Mouse (Mus musculus) olfactory bulb, adult 2 months (tissue): Measurements from ENCODE around the gene Gse1. TPM values are rescaled to one million over a fixed set of nuclear protein-coding genes. Genes with fewer than 3 reads are reported as not detected.

Experiments
- H3K27ac ChIP-seq: fragments of 200-500 bp; 2 replicates; pipeline ENCODE4 v1.5.1; 2012; ENCODE audit warnings: low read depth, low read length; ENCODE audit not compliant: insufficient read depth
- H3K4me1 ChIP-seq: fragments of 200-500 bp; 2 replicates; pipeline ENCODE4 v1.6.1; 2012; ENCODE audit warnings: low read length; ENCODE audit not compliant: control insufficient read depth, insufficient read depth
- H3K4me3 ChIP-seq: fragments of 200-500 bp; 2 replicates; pipeline ENCODE4 v1.5.1; 2012; ENCODE audit warnings: mild to moderate bottlenecking, low read depth, low read length, moderate library complexity; ENCODE audit not compliant: insufficient read depth
- CTCF ChIP-seq: fragments of 200-500 bp; IDR thresholded peaks from 2 replicates; pipeline ENCODE4 v1.5.1; 2012; ENCODE audit warnings: low read depth, mild to moderate bottlenecking, low read length, moderate library complexity; ENCODE audit not compliant: insufficient read depth
- POLR2A ChIP-seq: fragments of 200-500 bp; IDR thresholded peaks from 2 replicates; pipeline ENCODE4 v1.6.1; 2012; ENCODE audit warnings: mild to moderate bottlenecking, low read depth, low read length, moderate library complexity; ENCODE audit not compliant: insufficient read depth
- WGBS: fragments of 180-500 bp; shearing (Covaris S2); methylation state at CpG from one replicate; pipeline ENCODE4 v1.1.7; 2018; 5-methylcytosine and 5-hydroxymethylcytosine counted together
- polyA plus RNA-seq: library from polyadenylated mRNA; stranded (reverse); fragments of >200 nt; gene quantifications from 2 replicates; pipeline ENCODE4 v1.2.4, GENCODE M21; 2012; ENCODE audit warnings: low replicate concordance; ENCODE audit not compliant: missing spikeins, insufficient read depth, insufficient read length

Gse1 gene
- polyA plus RNA-seq, 1 experiment: 42.5 TPM

- H3K4me3 ChIP-seq: no peak overlapping the region
- 72% methylated on average over 5 of the region's 5 CpGs for WGBS
- no peak overlapping the region for H3K27ac ChIP-seq
- peaks cover 43% of the 10 kb centered on the region for H3K4me1 ChIP-seq
- no peak for TF ChIP-seq POLR2A
- no peak for TF ChIP-seq CTCF
Observed at GRCm38 (mm10) chr8:120375170-120375569, 146.9 kb downstream of the Gse1 start.

DNA sequence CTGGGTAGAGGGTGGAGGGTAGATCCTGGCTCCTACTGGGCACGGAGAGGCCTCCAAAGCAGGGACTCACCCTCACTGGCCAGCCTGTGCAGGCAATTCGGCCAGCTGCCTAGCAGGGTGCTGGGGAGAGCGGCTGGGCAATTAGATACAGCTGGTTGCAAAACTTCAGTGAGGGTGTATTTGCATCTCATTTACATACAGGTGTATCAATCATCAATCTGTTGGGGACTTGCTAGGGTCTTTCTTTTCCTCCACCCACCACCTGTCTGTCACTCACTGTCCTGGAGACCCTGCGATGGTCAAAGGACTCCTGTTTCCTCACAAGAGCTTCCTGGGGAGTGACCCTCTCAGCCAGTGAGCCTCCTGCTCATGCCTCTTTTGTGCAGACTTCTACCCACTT, 148.0 kb downstream of the Gse1 start:
- Histone ChIP-seq H3K4me1 (peaks cover 43% of the 10 kb centered on the region), H3K4me3 (no peak overlapping the region), H3K27ac (no peak overlapping the region)
- TF ChIP-seq CTCF (no peak), POLR2A (no peak)
- 76% methylated on average over 4 of the region's 4 CpGs for WGBS

GRCm38 (mm10) chr8:120376847-120377802, 148.9 kb downstream of the Gse1 start:
- H3K4me3 ChIP-seq: no peak overlapping the region
- TF ChIP-seq CTCF (no peak), POLR2A (no peak)
- WGBS: 79% methylated on average over 22 of the region's 22 CpGs
- H3K27ac ChIP-seq: no peak overlapping the region
- H3K4me1 ChIP-seq: peaks cover 41% of the 10 kb centered on the region

- Histone ChIP-seq H3K4me3 (no peak overlapping the region), H3K4me1 (peaks cover 48% of the 10 kb centered on the region), H3K27ac (no peak overlapping the region)
- TF ChIP-seq POLR2A: no peak
- no peak for TF ChIP-seq CTCF
- 86% methylated on average over 7 of the region's 7 CpGs for WGBS
Observed at GRCm38 (mm10) chr8:120377803-120378189, 149.5 kb downstream of the Gse1 start.

GRCm38 (mm10) chr8:120378306-120378705, 150.1 kb downstream of the Gse1 start:
- Histone ChIP-seq H3K27ac (no peak overlapping the region), H3K4me3 (no peak overlapping the region), H3K4me1 (peaks cover 53% of the 10 kb centered on the region)
- TF ChIP-seq CTCF: no peak
- TF ChIP-seq POLR2A: no peak
- WGBS: 63% methylated on average over 16 of the region's 16 CpGs

DNA sequence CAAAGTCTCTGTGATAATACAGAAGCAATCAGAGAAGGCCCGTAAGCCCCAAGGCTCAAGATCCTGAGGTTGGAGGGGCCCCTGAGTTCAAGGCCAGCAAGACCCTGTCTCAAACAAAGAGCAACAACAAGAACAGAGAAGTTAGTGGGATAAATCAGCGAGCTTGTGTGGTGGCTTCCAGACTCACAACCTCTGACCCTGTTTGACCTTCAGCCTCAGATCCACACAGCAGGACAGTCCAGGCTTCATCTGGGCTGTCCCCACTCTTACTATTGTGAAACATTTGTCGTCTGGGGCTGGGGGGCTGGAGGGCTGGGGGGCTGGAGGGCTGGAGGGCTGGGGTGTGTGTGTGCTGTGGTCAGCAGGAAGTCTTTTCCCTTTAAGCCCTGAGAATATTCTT, 150.8 kb downstream of the Gse1 start:
- 91% methylated on average over 3 of the region's 3 CpGs for WGBS
- peaks cover 57% of the 10 kb centered on the region for H3K4me1 ChIP-seq
- no peak overlapping the region for H3K27ac ChIP-seq
- no peak overlapping the region for H3K4me3 ChIP-seq
- no peak for TF ChIP-seq POLR2A
- no peak for TF ChIP-seq CTCF

DNA sequence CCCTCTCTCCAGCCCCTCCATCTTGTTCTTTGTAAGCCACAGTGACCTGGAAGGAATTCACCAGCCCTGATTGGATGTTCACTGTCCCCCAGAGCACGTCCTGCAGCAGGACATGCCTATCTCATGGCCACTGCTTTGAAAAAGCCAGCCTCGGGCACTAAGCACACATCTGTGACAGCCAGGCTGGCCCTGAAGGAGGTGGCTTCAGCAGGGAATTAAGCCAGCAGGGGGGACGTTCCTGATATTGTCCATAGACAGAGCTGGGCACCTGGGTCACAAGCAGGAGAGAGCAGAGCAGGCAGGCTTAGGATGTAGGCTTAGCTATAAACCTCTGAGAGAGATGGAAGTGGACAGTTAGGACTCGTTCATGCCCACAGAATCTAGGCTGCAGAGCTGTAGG, 153.6 kb downstream of the Gse1 start:
- H3K4me1 ChIP-seq: peaks cover 47% of the 10 kb centered on the region
- peak overlapping the region; percentile 83 for H3K27ac ChIP-seq
- TF ChIP-seq POLR2A: no peak
- no peak for TF ChIP-seq CTCF
- no peak overlapping the region for H3K4me3 ChIP-seq
- WGBS: 56% methylated on average over 4 of the region's 4 CpGs

DNA sequence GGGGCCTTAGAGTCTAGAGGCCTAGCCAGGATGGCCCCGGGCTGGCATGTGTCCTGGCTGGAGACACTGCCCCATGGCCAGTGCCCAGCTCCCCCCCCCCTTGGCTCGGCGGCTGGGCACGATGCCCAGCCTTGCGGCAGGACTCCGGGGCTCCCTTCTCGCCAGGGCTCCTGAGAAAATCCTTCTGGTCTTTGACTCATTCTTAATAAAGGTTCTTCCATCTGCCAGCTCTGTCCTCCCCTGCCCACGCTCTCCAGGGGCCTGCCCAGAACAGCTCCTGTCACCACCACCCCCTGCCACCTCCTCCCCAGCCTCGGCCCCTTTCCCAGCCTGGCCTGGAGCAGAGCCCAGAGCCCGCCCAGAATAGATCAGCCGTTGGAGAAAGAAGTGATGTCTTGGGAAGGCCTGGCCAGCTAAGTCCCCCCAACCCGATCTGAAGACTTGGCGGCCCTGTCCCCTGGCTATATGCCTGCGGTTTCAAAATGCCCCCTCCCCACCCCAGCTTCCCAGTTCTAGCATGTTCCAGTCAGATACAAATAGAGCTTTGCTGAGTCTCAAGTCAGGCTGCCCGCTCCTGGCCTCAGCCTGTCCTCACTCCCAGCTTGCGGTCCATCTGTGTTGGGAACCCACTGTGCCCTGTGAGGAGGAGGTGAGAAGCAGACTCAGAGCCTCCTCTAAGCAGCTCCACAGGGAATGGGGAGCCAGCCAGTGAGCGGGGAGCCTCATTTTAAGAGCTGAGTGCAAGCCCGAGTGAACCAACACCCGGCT, 154.4 kb downstream of the Gse1 start:
- Histone ChIP-seq H3K4me3 (no peak overlapping the region), H3K4me1 (peaks cover 41% of the 10 kb centered on the region), H3K27ac (peak overlapping the region; percentile 83)
- WGBS: 24% methylated on average over 19 of the region's 19 CpGs
- no peak for TF ChIP-seq POLR2A
- no peak for TF ChIP-seq CTCF

GRCm38 (mm10) chr8:120383204-120383560, 154.9 kb downstream of the Gse1 start:
- no peak for TF ChIP-seq CTCF
- TF ChIP-seq POLR2A: no peak
- WGBS: 59% methylated on average over 6 of the region's 6 CpGs
- peak overlapping the region; percentile 68 for H3K27ac ChIP-seq
- H3K4me3 ChIP-seq: no peak overlapping the region
- peaks cover 44% of the 10 kb centered on the region for H3K4me1 ChIP-seq
